Mouse (Mus musculus) right cerebral cortex, adult 18-20 months (tissue): ENCODE data around the gene Olfr924.
"Not testable (repeated sequence)": the region's sequence is repeated elsewhere in the genome, so short reads cannot be mapped to it uniquely, and the experiment has no call there.

Experiments
- DNase-seq: peaks from one replicate; pipeline ENCODE4 v3.0.0; 2022; ENCODE audit warnings: mixed read lengths

Gene Olfr924

DNA sequence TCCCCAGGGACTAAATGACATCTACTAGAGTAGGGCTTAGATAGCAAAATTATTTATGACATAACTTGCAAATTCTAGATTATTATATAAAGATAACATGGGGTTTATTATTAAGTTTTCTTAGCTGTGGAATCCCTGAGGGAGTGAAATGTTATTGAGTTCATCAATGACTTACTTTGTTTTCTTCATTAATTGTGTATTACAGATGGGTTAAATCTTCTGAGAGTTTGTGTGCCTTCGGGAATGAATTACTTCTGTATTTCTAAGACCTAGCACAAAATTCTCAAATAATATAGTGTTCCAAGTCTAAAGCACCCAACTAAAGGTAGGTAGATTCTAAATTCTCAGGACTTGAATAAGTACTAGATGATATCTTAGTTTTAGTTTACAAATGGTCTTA lies at the start of gene Olfr924:
Gene Olfr924 (plus strand): TSS at position 301 of the 400 bp plus-strand sequence.
- DNase-seq: no peak

DNA sequence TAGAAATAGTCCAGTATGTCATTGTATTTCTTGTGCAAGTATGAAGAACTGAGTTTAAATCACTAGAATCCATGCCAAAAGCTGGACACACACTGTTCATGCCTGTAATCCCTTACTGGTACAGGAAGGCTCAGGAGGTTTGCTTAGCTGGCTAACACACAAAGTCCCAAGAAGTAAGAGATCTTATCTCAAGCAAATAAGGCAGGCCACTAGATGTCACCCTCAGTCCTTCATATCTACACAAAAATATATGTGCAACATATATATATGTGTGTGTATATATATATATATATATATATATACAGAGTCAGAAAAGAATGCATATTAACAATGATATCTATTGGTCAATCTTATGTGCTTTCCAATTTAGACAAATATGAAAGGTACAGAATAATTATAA lies 38.6 kb upstream of the Olfr924 start:
- DNase-seq: peak; percentile 4

DNA sequence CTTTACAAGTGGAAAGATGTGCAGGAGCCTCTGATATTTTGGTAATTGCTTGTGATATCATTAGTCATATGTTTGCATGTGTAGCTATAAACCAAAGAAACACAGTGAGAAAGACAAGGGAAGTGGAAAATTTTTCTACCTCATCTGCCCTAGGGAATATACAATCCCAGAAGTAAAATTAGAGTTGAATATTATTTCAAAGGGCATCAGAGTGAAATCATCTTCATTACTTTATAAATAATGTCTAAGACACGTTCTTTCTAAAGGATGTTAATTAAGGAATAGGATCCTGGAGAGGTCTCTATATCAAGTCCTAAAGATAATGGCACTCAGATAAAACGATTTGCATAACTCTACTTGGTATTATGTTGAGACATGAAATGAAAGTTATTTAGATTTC lies 29.9 kb upstream of the Olfr924 start, which contains the start of gene Olfr922:
Gene Olfr922 (plus strand): TSS at position 301 of the 400 bp plus-strand sequence.
- DNase-seq: no peak

DNA sequence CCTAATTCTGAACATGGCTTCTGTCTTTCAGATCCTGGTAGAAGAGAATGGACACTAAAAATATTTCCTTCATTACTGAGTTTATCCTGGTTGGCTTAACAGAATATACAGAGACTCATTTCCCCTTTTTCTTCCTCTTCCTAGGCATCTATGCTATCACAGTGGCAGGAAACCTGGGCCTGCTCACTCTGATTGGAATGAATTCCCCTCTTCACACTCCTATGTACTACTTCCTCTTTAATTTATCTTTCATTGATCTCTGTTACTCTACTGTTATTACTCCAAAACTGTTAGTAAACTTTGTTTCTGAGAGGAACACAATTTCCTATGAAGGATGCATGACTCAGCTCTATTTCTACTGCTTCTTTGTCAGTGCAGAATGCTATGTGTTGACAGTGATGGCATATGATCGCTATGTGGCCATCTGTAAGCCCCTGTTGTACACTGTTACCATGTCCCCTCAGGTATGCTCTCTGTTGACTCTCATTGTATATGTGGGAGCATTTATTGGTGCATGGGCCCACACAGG lies 28.7 kb upstream of the Olfr924 start:
- DNase-seq: no peak

DNA sequence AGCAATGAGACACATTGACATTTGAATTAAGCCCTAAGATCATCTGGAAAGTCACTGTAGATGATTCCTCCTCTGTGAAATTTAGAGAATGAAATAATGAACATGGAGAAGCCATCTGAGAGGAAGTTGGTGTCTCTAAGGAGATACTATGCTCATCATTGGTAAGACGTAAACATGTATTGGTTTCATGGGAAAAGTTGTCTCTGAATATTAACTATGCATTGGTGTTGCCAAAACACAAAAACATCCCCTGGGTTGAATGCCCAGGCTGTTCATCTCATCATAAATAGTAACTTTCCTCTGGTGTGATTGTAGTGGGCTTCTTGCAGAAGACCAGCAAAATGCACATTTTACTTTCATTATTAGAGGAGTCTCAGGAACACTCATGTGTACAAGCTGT lies 18.0 kb upstream of the Olfr924 start, which contains the start of gene Olfr923:
Gene Olfr923 (plus strand): TSS at position 301 of the 400 bp plus-strand sequence.
- DNase-seq: no peak

DNA sequence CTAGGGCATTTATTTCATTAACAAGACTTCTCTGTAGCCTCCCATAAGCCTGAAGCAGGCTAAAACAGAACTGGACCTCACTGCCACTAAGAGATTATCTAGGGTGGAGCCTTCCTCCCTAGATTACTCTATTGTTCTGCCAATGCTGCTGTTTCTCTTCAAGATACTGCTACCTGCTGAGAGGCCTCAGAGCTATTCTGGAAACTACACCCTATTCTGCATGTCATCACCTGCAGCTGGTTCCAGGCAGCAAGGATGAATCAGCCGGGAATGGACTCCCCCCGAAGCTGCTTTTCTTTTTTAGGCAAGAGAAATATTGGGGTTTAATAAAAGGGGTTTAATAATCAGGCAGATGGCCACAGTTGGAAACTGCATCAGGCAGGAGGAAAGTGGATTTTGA lies 11.2 kb upstream of the Olfr924 start:
- no peak for DNase-seq

DNA sequence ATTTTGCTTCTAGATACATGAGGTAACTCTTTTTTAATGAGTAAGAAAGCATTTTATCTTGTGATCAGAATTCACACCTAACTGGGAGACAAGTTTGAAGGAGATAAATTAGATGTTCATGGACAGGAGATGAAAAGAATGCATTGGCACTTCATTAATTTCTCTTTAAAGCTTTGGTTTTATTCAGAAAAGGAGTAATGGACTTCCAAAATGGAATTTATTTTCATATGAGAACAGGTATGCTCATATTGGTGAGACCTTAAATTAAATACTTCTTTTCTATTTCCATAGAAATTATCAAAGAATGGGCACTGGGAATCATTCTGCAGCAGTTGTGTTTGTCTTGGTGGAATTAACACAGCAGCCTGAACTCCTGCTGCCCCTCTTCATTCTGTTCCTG lies 10.5 kb downstream of the Olfr924 start, which contains the start of gene Olfr26:
Gene Olfr26 (plus strand): TSS at position 301 of the 400 bp plus-strand sequence.
- no peak for DNase-seq

DNA sequence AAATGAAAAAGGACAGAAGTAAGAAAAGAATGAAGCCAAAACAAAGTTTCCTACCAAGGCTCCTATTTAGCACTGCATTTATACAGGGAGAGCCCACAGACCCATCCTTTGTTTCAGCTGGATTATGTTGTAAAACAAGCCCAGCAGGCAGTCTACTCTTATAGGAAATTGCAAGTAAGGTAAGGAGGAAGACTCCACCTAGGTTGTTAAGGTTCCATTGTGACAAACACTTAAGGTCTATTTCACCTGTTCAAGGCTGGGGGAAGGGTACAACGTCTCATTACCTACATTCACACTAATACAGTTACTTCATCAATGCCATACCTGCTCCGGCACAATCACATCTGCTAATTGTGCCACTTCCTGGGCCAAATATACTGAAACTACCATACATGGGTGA lies 30.6 kb downstream of the Olfr924 start:
- not testable (repeated sequence) for DNase-seq

DNA sequence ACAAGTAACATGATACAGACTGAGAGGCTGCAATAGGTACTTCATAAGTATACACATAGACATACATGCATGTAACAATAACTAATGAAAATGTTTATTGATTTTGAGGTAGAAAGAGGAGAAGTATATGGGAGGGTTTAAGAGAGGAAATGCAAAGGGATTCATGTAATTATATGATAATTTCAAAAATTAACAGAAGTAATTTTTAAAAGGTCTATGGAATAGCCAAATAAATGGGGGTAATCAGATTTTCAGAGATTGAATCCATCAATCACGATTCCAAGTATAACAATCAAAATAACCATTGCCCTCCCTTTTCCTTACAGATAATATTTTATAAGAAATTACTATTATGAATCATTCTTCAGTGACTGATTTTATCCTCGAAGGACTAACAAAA lies 32.6 kb downstream of the Olfr924 start, which contains the start of gene Olfr926:
Gene Olfr926 (plus strand): TSS at position 301 of the 400 bp plus-strand sequence.
- DNase-seq: no peak
